Mouse (Mus musculus): ENCODE data around the gene Dock1.

DNA sequence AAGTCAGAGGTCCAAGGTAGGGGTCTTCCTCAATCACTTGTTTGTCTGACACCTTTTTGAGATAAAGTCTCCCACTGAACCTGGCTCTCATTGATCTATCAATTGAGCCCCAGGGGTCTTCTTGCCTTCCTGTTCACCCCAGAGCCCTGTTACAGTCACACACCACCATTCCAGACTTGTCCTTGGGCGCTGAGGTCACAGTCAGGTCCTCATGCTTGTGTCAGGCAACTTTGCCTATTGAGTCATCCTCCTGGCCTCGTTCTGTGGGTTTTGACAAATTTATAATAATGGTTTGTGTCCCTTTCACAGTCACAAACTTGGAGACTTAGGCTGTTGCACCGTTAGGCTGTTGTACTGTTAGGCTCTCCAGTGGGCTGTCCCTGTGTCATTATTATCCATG lies 77.9 kb downstream of the Dock1 start:
- TF ChIP-seq CTCF (IDR thresholded peaks at IDR 0.05; ENCODE audit: borderline replicate concordance, insufficient read depth, low read length) (no peak), POLR2A (IDR thresholded peaks at IDR 0.05; ENCODE audit: low read depth, low read length) (no peak)

Measured in embryonic fibroblast, embryonic 13.5 days (primary cell).